In genomic region chr2:152397004-152397589, GRCm38 (mm10) we compare ENCODE assay signal across 9 mouse cellular contexts. TPM values are rescaled to one million over a fixed set of nuclear protein-coding genes. Genes with fewer than 3 reads are reported as not detected.
A peak's percentile ranks its signal among the peaks of the same experiment; 100 is the strongest.
DNase-seq lines count a peak whose midpoint lies in the region; ATAC-seq lines count a peak whose summit lies in the region.
"Had no signal": no experiment of that assay in that cellular context is flagged by ENCODE, and none has a peak within 500 bp of the region (broad histone marks: within the 10 kb centered on the region; RNA-seq: fewer than 3 reads in every experiment).

No protein-coding gene starts in this region.

- H3K36me3 ChIP-seq in erythroblast, embryonic 14.5 days (ENCODE audit: control insufficient read depth): no peaks in the 10 kb centered on the region
- H3K36me3 ChIP-seq in limb, embryonic 11.5 days (ENCODE audit: control insufficient read depth, insufficient read depth, low read length): no peaks in the 10 kb centered on the region
- H3K36me3 ChIP-seq in midbrain, embryonic 15.5 days (replicated peaks): no peaks in the 10 kb centered on the region

- peak overlapping the region; percentile 97 for H3K9ac ChIP-seq in limb, embryonic 11.5 days (ENCODE audit: low read length)
- peak overlapping the region; percentile 99 for H3K9ac ChIP-seq in midbrain, embryonic 15.5 days

- under 1% methylated on average over 75 of the region's 77 CpGs for WGBS in limb, embryonic 11.5 days
- WGBS in midbrain, embryonic 15.5 days: under 1% methylated on average over 76 of the region's 77 CpGs

- no peaks in the 10 kb centered on the region for H3K27me3 ChIP-seq in erythroblast, embryonic 14.5 days (ENCODE audit: control insufficient read depth)
- H3K27me3 ChIP-seq in limb, embryonic 11.5 days (ENCODE audit: control insufficient read depth, insufficient read depth, low read length): no peaks in the 10 kb centered on the region
- no peaks in the 10 kb centered on the region for H3K27me3 ChIP-seq in midbrain, embryonic 15.5 days (replicated peaks)

- no peak for ATAC-seq in erythroblast, adult 5-6 weeks (replicated peaks; ENCODE audit: low FRiP score, poor library complexity, severe bottlenecking)
- no peak; the same call in 1 of the 2 replicates for ATAC-seq in limb, embryonic 11.5 days (ENCODE audit: insufficient number of reproducible peaks, low FRiP score, low TSS enrichment, low read depth)
- ATAC-seq in midbrain, embryonic 15.5 days (replicated peaks): 0 out of 2 replicates have a peak, but pooled peaks have one; percentile 0

- no peaks in the 10 kb centered on the region for H3K9me3 ChIP-seq in erythroblast, embryonic 14.5 days (ENCODE audit: control insufficient read depth, low read length)
- H3K9me3 ChIP-seq in limb, embryonic 11.5 days (ENCODE audit: control insufficient read depth, low read length): no peaks in the 10 kb centered on the region
- H3K9me3 ChIP-seq in midbrain, embryonic 15.5 days: no peaks in the 10 kb centered on the region

- H3K4me3 ChIP-seq in erythroblast, embryonic 14.5 days (replicated peaks): peak overlapping the region; percentile 81
- peak overlapping the region; percentile 88 for H3K4me3 ChIP-seq in limb, embryonic 11.5 days (ENCODE audit: low read depth, low read length)
- peak overlapping the region; percentile 89 for H3K4me3 ChIP-seq in midbrain, embryonic 15.5 days

- peaks cover 62% of the 10 kb centered on the region for H3K4me1 ChIP-seq in erythroblast, embryonic 14.5 days (ENCODE audit: control insufficient read depth)
- H3K4me1 ChIP-seq in limb, embryonic 11.5 days (ENCODE audit: control insufficient read depth, insufficient read depth, low read length): peaks cover 22% of the 10 kb centered on the region
- peaks cover 53% of the 10 kb centered on the region for H3K4me1 ChIP-seq in midbrain, embryonic 15.5 days

- H3K27ac ChIP-seq in limb, embryonic 11.5 days (replicated peaks; ENCODE audit: low read depth, low read length): peak overlapping the region; percentile 99
- peak overlapping the region; percentile 100 for H3K27ac ChIP-seq in midbrain, embryonic 15.5 days

- peak overlapping the region; percentile 58 for H3K4me2 ChIP-seq in limb, embryonic 11.5 days (ENCODE audit: low read depth, severe bottlenecking)
- peak overlapping the region; percentile 93 for H3K4me2 ChIP-seq in midbrain, embryonic 15.5 days

- peak; percentile 87 for DNase-seq in embryo, embryonic 11 days
- DNase-seq in gastrocnemius, postnatal 4 days (ENCODE audit: low spot score in 2 of 2): peak; percentile 83 to 88
- DNase-seq in kidney, adult 11 months: peak; percentile 81
- DNase-seq in limb, embryonic 11.5 days (ENCODE audit: low spot score): peak; percentile 84
- peak; percentile 66 to 77 for DNase-seq in spleen, postnatal 10 days (ENCODE audit: low spot score in 2 of 2)

RNA-seq across cellular contexts. Expression of gene Sox12, which starts 0.8 kb away (rescaled TPM):
- 1.4 and 2.3 TPM in 2 replicates for polyA plus RNA-seq in erythroblast, embryonic 14.5 days (2012)
- total RNA-seq in erythroblast, adult 5-6 weeks (2015; ENCODE audit: low replicate concordance): 2.3 and 2.5 TPM in 2 replicates
- 0.42 and 1.2 TPM in 2 replicates for total RNA-seq in erythroblast, adult 5-6 weeks (2017; ENCODE audit: low replicate concordance)
- total RNA-seq in gastrocnemius, postnatal 4 days (2021): 10 to 100 TPM; 17.6 TPM
- polyA plus RNA-seq in limb, embryonic 11.5 days (2014; fragmentation: Nextera tagmentation; extraction: Ambion mirVana): 21.1 and 21.8 TPM in 2 replicates
- 15.4 and 17.0 TPM in 2 replicates for polyA plus RNA-seq in midbrain, embryonic 15.5 days (2015; fragmentation: Nextera tagmentation; extraction: Ambion mirVana)
- total RNA-seq: CH12.LX had no signal

RNA-seq across cellular contexts. Expression of gene Zcchc3, which starts 17.7 kb away (rescaled TPM):
- 0.90 and 1.0 TPM in 2 replicates for polyA plus RNA-seq in erythroblast, embryonic 14.5 days (2012)
- 0.58 and 2.3 TPM in 2 replicates for total RNA-seq in erythroblast, adult 5-6 weeks (2015; ENCODE audit: low replicate concordance)
- 0.84 and 1.2 TPM in 2 replicates for total RNA-seq in erythroblast, adult 5-6 weeks (2017; ENCODE audit: low replicate concordance)
- 10 to 100 TPM; 12.3 to 13.6 TPM for total RNA-seq in gastrocnemius, postnatal 4 days (2021)
- 69.4 and 75.8 TPM in 2 replicates for polyA plus RNA-seq in limb, embryonic 11.5 days (2014; fragmentation: Nextera tagmentation; extraction: Ambion mirVana)
- polyA plus RNA-seq in midbrain, embryonic 15.5 days (2015; fragmentation: Nextera tagmentation; extraction: Ambion mirVana): 18.0 and 20.2 TPM in 2 replicates
- total RNA-seq: CH12.LX had no signal

RNA-seq across cellular contexts. Expression of gene 6820408C15Rik, which starts 18.3 kb away (rescaled TPM):
- not detected in 2 replicates for polyA plus RNA-seq in erythroblast, embryonic 14.5 days (2012)
- not detected in 2 replicates for total RNA-seq in erythroblast, adult 5-6 weeks (2015; ENCODE audit: low replicate concordance)
- total RNA-seq in erythroblast, adult 5-6 weeks (2017; ENCODE audit: low replicate concordance): not detected in 2 replicates
- total RNA-seq in gastrocnemius, postnatal 4 days (2021): under 1 TPM; 0.15 to 0.18 TPM
- 0.15 and 0.54 TPM in 2 replicates for polyA plus RNA-seq in limb, embryonic 11.5 days (2014; fragmentation: Nextera tagmentation; extraction: Ambion mirVana)
- polyA plus RNA-seq in midbrain, embryonic 15.5 days (2015; fragmentation: Nextera tagmentation; extraction: Ambion mirVana): 1.9 and 2.5 TPM in 2 replicates
- total RNA-seq: CH12.LX had no signal

RNA-seq across cellular contexts. Expression of gene Nrsn2, which starts 20.7 kb away (rescaled TPM):
- polyA plus RNA-seq in erythroblast, embryonic 14.5 days (2012): not detected in 2 replicates
- total RNA-seq in erythroblast, adult 5-6 weeks (2015; ENCODE audit: low replicate concordance): not detected in 2 replicates
- not detected in 2 replicates for total RNA-seq in erythroblast, adult 5-6 weeks (2017; ENCODE audit: low replicate concordance)
- under 1 TPM in 1 of 2 experiments, not detected in 1; 0.23 TPM for total RNA-seq in gastrocnemius, postnatal 4 days (2021)
- 1.8 and 2.2 TPM in 2 replicates for polyA plus RNA-seq in limb, embryonic 11.5 days (2014; fragmentation: Nextera tagmentation; extraction: Ambion mirVana)
- polyA plus RNA-seq in midbrain, embryonic 15.5 days (2015; fragmentation: Nextera tagmentation; extraction: Ambion mirVana): 49.4 and 51.0 TPM in 2 replicates
- total RNA-seq: CH12.LX had no signal

RNA-seq across cellular contexts. Expression of gene Trib3, which starts 53.3 kb away (rescaled TPM):
- polyA plus RNA-seq in erythroblast, embryonic 14.5 days (2012): 1.3 TPM in 2 replicates
- 1.0 TPM in 1 of 2 replicates, not detected in the other for total RNA-seq in erythroblast, adult 5-6 weeks (2015; ENCODE audit: low replicate concordance)
- total RNA-seq in erythroblast, adult 5-6 weeks (2017; ENCODE audit: low replicate concordance): 0.26 and 0.98 TPM in 2 replicates
- 1 to 10 TPM; 1.4 to 1.7 TPM for total RNA-seq in gastrocnemius, postnatal 4 days (2021)
- 1.4 and 1.8 TPM in 2 replicates for polyA plus RNA-seq in limb, embryonic 11.5 days (2014; fragmentation: Nextera tagmentation; extraction: Ambion mirVana)
- 1.9 and 2.0 TPM in 2 replicates for polyA plus RNA-seq in midbrain, embryonic 15.5 days (2015; fragmentation: Nextera tagmentation; extraction: Ambion mirVana)
